Mouse (Mus musculus): ENCODE measurements around the gene Srms.

DNA sequence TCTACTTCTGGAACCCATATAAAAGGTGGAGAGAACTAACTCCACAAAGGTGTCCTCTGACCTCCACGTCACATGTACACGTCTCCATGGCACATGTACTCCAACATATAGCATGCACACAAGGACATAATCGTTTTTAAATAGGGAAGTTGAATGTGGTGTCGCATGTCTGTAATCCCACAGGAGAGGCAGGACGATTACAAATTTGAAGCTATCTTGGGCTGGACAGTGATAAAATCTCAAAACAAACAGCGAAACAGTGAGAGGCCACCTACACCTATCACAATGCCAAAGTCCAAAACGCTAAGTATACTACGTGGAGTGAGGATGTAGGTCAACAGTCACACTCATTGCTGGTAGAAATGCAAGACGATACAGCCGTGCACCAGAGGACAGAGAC lies 36.2 kb upstream of the Srms start:
- TF ChIP-seq POLR2A (IDR thresholded peaks at IDR 0.05; ENCODE audit: low read depth, low read length) (no peak), CTCF (conservative IDR thresholded peaks at IDR 0.05; ENCODE audit: insufficient read depth, insufficient read length, low read depth, low read length) (no peak)
